Mouse (Mus musculus): ENCODE results near the gene Kdm4b. TPM values are rescaled to one million over a fixed set of nuclear protein-coding genes. Genes with fewer than 3 reads are reported as not detected.

The Kdm4b gene
- polyA plus RNA-seq, 1 experiment from 2014 or later = 13.6 TPM

DNA sequence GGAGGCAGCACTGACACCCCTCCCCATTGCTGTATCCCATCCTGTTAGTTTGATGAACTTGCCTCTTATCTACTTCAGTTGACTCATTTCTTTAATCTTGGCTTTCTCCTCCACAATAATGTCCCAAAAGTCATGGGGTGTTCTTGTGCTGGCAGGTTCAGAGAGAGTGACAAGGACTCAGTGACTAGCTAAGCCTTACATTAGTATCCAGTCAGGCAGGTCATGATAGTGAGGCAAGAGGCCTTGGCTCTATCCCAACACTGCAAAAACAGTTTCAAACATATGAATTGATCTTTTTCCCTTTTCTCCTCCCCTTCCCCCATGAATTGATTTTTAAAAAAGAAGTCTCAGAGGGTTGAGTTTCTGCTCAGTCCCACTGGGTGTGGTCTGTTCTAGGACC lies 3.4 kb downstream of the Kdm4b start:
- Histone ChIP-seq H3K4me3 (no peak overlapping the region), H3K4me2 (no peak overlapping the region), H3K9me3 (replicated peaks) (no peaks in the 10 kb centered on the region), H3K27ac (no peak overlapping the region), H3K27me3 (replicated peaks) (no peaks in the 10 kb centered on the region), H3K9ac (no peak overlapping the region), H3K36me3 (0 out of 2 replicates have a peak, but pooled peaks cover under 1% of the 10 kb centered on the region), H3K4me1 (peaks cover 66% of the 10 kb centered on the region)
- ATAC-seq = no peak

DNA sequence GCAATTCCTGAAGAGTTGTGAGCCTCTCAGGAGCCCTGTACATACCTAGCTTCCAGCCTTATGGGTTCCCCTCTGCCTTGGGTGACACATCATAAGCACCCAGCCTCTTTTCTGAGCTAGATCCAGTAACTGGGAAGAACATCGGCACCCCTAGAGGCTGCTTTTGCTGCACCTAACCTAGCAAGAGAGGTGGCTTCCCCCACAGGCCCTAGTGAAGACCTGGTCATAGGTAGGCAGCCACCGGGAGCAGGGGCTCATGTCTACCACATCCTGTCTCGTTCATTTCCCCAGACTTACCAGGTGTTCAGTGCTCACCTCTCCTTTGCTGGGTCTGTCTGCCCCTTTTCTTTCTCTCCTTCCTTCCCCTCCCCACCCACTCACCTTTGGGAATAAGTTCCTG lies 4.5 kb downstream of the Kdm4b start:
- 58% methylated on average over 3 of the region's 3 CpGs for WGBS (ENCODE audit: insufficient replicate concordance)
- Histone ChIP-seq H3K4me1 (peaks cover 63% of the 10 kb centered on the region), H3K9ac (no peak overlapping the region), H3K4me2 (no peak overlapping the region), H3K9me3 (replicated peaks) (no peaks in the 10 kb centered on the region), H3K36me3 (no peaks in the 10 kb centered on the region; the same call in 1 of the 2 replicates), H3K27ac (no peak overlapping the region), H3K27me3 (replicated peaks) (no peaks in the 10 kb centered on the region), H3K4me3 (no peak overlapping the region)
- no peak for ATAC-seq

DNA sequence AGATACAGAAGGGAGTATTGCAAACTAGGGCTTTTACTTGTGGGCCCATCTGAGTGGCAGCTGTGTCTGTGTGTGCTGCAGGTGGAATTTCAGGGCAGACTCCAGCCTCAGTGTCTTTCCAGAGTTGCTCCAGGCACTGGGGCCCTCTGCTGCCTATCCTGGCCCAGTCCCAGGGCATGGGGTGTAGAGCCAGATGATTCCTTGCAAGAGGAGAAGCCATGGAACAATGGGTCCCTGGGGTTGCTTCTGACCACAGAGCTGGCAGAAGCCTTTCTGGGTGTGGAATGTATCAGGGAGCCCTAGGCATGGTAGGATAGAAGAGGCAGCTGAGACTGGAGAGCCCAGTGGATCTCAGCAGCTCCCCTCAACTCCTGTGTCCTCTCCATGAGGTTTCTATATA lies 5.4 kb downstream of the Kdm4b start:
- no peaks in the 10 kb centered on the region for H3K27me3 ChIP-seq (replicated peaks)
- H3K4me2 ChIP-seq = no peak overlapping the region
- no peaks in the 10 kb centered on the region for H3K9me3 ChIP-seq (replicated peaks)
- no peak for ATAC-seq
- H3K9ac ChIP-seq = no peak overlapping the region
- H3K4me1 ChIP-seq = peaks cover 67% of the 10 kb centered on the region
- H3K27ac ChIP-seq = no peak overlapping the region
- no peaks in the 10 kb centered on the region; the same call in 1 of the 2 replicates for H3K36me3 ChIP-seq
- no peak overlapping the region for H3K4me3 ChIP-seq

DNA sequence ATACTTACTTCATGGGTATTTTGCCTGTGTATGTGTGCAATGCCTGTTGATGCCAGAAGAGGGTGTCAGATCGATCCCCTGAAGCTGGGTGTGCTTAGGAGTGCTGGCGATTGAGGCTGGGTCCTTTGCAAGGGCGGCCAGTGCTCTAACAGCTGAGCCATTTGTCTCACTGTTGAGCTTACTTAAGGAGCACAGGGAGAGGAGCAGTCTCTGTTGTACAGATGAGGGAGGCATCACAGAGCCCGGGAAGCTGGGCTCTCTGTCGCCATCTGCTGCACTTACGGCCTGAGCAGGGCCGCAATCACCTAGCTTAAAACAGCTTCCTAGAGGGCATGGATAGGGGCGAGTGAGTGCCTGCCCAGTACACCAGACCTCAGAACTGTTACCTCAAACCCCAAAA lies 7.1 kb downstream of the Kdm4b start:
- WGBS (ENCODE audit: insufficient replicate concordance) = 57% methylated on average over 8 of the region's 8 CpGs
- Histone ChIP-seq H3K4me2 (no peak overlapping the region), H3K4me1 (peaks cover 62% of the 10 kb centered on the region), H3K4me3 (no peak overlapping the region), H3K9ac (no peak overlapping the region), H3K9me3 (replicated peaks) (no peaks in the 10 kb centered on the region), H3K27me3 (replicated peaks) (no peaks in the 10 kb centered on the region), H3K36me3 (no peaks in the 10 kb centered on the region; the same call in 1 of the 2 replicates), H3K27ac (no peak overlapping the region)
- ATAC-seq = no peak

DNA sequence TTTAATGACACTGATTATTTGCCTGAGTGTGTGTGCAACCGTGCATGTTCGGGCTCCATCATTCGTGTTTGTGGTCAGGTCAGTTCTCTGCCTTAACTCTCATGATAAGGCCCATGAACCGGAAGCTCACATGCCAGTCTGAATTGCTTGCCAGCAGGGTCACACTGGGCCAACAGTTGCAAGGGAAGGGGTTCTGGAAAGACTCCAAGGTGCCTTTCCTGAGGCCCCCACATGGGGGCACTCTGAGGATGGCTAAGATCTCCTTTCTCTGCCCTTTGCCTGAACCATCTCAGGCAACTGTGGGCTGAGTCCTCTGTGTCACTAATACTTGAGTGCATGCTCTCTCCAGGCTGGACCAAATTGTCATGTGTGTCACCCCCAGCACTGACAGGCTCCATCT lies 11.3 kb downstream of the Kdm4b start:
- peaks cover 62% of the 10 kb centered on the region for H3K4me1 ChIP-seq
- H3K4me3 ChIP-seq = no peak overlapping the region
- no peak overlapping the region for H3K27ac ChIP-seq
- H3K9ac ChIP-seq = no peak overlapping the region
- no peaks in the 10 kb centered on the region; the same call in 1 of the 2 replicates for H3K36me3 ChIP-seq
- no peaks in the 10 kb centered on the region for H3K27me3 ChIP-seq (replicated peaks)
- WGBS (ENCODE audit: insufficient replicate concordance) = 29% methylated on average over 4 of the region's 4 CpGs
- no peak overlapping the region for H3K4me2 ChIP-seq
- ATAC-seq = 0 out of 2 replicates have a peak, but pooled peaks have one; percentile 22
- H3K9me3 ChIP-seq (replicated peaks) = no peaks in the 10 kb centered on the region

DNA sequence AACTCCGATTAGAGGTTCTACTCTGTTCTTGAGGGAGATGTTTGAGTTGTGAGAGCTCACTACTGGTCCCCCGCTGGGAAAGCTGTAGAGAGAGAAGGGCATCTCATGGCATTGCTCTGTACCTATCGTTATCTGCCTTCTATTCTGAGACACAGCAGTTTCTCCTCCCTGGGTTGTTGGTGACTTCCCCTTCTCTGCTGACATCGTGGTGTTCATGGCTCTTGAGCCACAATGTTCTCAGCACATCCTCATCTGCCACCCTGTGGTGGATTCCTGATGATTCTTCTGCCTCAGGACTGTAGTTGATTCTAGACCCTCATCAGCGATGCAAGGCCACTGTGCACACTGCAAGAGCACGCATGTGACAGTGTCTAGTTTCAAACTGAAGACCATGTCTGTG lies 11.9 kb downstream of the Kdm4b start:
- WGBS (ENCODE audit: insufficient replicate concordance) = 62% methylated on average over 6 of the region's 6 CpGs
- H3K27ac ChIP-seq = no peak overlapping the region
- no peak overlapping the region for H3K9ac ChIP-seq
- H3K4me3 ChIP-seq = no peak overlapping the region
- no peaks in the 10 kb centered on the region for H3K27me3 ChIP-seq (replicated peaks)
- H3K4me1 ChIP-seq = peaks cover 68% of the 10 kb centered on the region
- H3K4me2 ChIP-seq = no peak overlapping the region
- H3K36me3 ChIP-seq = no peaks in the 10 kb centered on the region; the same call in 1 of the 2 replicates
- ATAC-seq = no peak
- H3K9me3 ChIP-seq (replicated peaks) = no peaks in the 10 kb centered on the region

DNA sequence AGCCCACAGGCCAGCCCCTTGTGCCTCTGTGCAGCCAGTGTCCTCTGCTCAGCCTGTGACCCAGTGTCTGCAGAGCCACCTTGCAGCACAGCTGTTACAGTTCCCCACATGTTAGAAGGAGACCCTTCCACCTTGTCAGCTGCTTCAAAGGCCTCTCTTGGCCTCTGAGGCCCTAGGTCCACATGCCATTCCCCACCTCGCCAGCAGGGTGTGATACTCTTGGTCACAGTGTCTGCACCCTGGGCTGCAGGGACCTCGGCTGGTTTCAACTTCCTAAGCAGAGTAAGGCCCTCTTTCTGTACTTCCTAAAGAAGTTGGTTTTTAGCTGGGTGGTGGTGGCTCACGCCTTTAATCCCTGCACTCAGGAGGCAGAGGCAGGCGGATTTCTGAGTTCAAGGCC lies 13.0 kb downstream of the Kdm4b start:
- H3K4me2 ChIP-seq = no peak overlapping the region
- no peak overlapping the region for H3K4me3 ChIP-seq
- no peaks in the 10 kb centered on the region; the same call in 1 of the 2 replicates for H3K36me3 ChIP-seq
- H3K4me1 ChIP-seq = peaks cover 75% of the 10 kb centered on the region
- WGBS (ENCODE audit: insufficient replicate concordance) = 34% methylated on average over 4 of the region's 4 CpGs
- H3K27me3 ChIP-seq (replicated peaks) = no peaks in the 10 kb centered on the region
- H3K9ac ChIP-seq = no peak overlapping the region
- no peak overlapping the region for H3K27ac ChIP-seq
- ATAC-seq = no peak; the same call in 1 of the 2 replicates
- no peaks in the 10 kb centered on the region for H3K9me3 ChIP-seq (replicated peaks)

DNA sequence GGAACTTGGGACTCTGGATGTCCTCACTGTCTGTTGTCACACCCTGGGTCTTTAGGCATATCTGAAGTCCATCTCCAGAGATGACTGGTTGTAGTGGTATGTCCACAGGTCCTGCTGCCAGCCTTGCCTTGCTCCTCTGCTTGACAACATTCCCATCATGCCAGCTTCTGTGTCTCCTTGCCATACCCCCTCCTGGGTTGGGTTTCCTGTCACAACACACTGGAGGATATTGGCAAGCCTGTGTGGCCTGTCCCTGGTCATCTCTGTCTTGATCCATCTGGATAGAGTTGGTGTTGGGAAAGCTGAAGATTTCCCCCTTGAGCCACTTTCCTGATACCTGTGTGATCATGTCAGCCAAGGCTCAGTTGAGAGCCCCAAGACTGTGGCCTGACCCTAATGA lies 14.9 kb downstream of the Kdm4b start:
- Histone ChIP-seq H3K36me3 (no peaks in the 10 kb centered on the region), H3K4me3 (no peak overlapping the region), H3K27ac (no peak overlapping the region), H3K27me3 (replicated peaks) (no peaks in the 10 kb centered on the region), H3K4me2 (no peak overlapping the region), H3K9ac (no peak overlapping the region), H3K9me3 (replicated peaks) (no peaks in the 10 kb centered on the region), H3K4me1 (peaks cover 81% of the 10 kb centered on the region)
- no peak for ATAC-seq

DNA sequence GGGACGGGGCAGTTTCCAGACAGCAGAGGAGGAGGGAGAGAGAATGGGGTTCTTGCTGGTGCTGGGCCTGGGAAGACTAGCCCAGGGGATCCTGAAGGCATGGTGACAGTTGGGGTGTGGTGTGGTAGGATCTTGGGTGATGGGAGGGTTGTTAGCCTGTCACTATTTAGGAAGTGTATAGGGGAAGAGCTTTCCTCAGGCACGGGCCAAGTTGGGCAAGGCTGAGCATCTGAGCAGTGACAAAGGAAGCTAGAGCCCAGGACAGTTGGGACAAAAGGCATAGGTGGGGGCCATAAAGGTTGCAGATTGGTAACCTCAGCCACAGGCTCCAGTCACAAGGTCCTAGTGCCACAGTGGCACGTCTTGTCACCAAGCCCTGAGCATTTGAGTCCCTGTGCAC lies 17.6 kb downstream of the Kdm4b start:
- WGBS (ENCODE audit: insufficient replicate concordance) = 60% methylated on average over 3 of the region's 3 CpGs
- no peak for ATAC-seq
- no peaks in the 10 kb centered on the region for H3K27me3 ChIP-seq (replicated peaks)
- 0 out of 2 replicates have a peak overlapping the region, but pooled peaks have one; percentile 2 for H3K9ac ChIP-seq
- peaks cover 85% of the 10 kb centered on the region for H3K4me1 ChIP-seq
- 0 out of 2 replicates have a peak overlapping the region, but pooled peaks have one; percentile 3 for H3K4me2 ChIP-seq
- H3K27ac ChIP-seq = peak overlapping the region; percentile 10; the same call in 1 of the 2 replicates
- H3K9me3 ChIP-seq (replicated peaks) = no peaks in the 10 kb centered on the region
- no peak overlapping the region for H3K4me3 ChIP-seq
- H3K36me3 ChIP-seq = no peaks in the 10 kb centered on the region

DNA sequence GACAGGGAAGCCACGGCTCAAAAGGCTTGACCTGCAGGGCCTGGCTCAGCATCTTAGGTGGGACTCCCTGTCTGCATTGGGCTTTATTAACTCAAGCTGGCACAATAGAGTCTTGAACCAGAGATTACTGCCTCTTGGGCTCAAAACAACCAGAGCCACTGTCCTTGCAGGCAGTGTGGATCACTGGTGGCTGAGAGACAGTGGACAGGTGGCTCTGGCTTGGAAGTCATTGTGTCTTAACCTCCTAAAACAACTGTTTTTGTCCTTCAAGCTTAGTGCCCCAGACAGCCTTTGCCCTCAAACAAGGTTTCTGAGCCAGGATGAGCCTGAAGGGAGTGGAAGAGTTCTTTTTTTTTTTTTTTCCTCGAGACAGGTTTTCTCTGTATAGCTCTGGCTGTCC lies 19.5 kb downstream of the Kdm4b start:
- Histone ChIP-seq H3K27ac (no peak overlapping the region; the same call in 1 of the 2 replicates), H3K36me3 (no peaks in the 10 kb centered on the region), H3K9me3 (replicated peaks) (no peaks in the 10 kb centered on the region), H3K9ac (no peak overlapping the region), H3K4me1 (peaks cover 96% of the 10 kb centered on the region), H3K4me3 (no peak overlapping the region), H3K4me2 (no peak overlapping the region), H3K27me3 (replicated peaks) (no peaks in the 10 kb centered on the region)
- ATAC-seq = no peak
- 56% methylated on average over 2 of the region's 2 CpGs for WGBS (ENCODE audit: insufficient replicate concordance)

DNA sequence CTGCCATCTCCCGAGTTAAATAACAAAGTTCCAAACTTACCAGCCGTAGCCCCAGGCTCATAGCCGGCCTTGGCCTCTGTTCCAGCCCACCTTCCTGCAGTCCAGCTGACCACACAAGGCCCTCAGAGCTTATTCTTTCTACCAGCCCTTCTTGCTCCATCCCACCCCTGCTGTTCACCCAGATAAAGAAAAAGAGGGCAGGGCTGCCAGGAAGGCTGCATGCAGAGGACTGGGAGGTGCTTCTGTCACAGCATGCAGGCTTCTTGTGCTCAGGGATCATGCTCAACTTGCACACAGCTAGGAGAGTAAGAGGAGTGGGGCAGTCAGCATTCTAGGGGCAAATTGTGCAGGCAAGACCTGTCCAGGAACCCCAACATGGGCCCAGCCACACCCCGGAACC lies 22.3 kb downstream of the Kdm4b start:
- H3K36me3 ChIP-seq = peaks cover 20% of the 10 kb centered on the region
- no peak overlapping the region for H3K4me3 ChIP-seq
- H3K27ac ChIP-seq = peak overlapping the region; percentile 66
- peak overlapping the region; percentile 52; the same call in 1 of the 2 replicates for H3K9ac ChIP-seq
- peak overlapping the region; percentile 51 for H3K4me2 ChIP-seq
- peak; percentile 84 for ATAC-seq
- H3K4me1 ChIP-seq = peaks cover 71% of the 10 kb centered on the region
- no peaks in the 10 kb centered on the region for H3K9me3 ChIP-seq (replicated peaks)
- 40% methylated on average over 4 of the region's 4 CpGs for WGBS (ENCODE audit: insufficient replicate concordance)
- no peaks in the 10 kb centered on the region for H3K27me3 ChIP-seq (replicated peaks)

DNA sequence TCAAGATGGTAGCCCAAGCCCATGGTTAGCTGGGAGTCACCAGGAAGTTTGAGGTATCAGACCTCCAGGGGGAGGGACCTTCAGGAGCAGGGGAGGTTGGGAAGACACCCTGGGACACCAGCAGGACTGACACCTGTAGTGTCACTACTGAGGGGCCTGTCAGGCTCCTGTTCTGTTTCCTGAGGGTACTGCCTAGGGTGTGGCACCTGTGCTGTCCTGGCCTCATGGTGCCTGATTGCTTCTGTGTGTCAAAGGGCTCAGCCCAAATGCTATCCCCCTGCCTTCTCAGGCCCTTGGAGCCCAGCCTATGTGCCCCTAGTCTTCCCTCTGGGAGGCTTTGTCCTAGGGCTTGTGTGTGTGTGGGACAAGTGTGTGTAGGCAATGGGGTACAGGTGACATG lies 22.7 kb downstream of the Kdm4b start:
- H3K4me1 ChIP-seq = peaks cover 67% of the 10 kb centered on the region
- H3K4me3 ChIP-seq = no peak overlapping the region
- H3K4me2 ChIP-seq = peak overlapping the region; percentile 51
- H3K9me3 ChIP-seq (replicated peaks) = no peaks in the 10 kb centered on the region
- no peaks in the 10 kb centered on the region for H3K27me3 ChIP-seq (replicated peaks)
- peak; percentile 70 for ATAC-seq
- peaks cover 25% of the 10 kb centered on the region for H3K36me3 ChIP-seq
- peak overlapping the region; percentile 37; the same call in 1 of the 2 replicates for H3K9ac ChIP-seq
- H3K27ac ChIP-seq = peak overlapping the region; percentile 66

DNA sequence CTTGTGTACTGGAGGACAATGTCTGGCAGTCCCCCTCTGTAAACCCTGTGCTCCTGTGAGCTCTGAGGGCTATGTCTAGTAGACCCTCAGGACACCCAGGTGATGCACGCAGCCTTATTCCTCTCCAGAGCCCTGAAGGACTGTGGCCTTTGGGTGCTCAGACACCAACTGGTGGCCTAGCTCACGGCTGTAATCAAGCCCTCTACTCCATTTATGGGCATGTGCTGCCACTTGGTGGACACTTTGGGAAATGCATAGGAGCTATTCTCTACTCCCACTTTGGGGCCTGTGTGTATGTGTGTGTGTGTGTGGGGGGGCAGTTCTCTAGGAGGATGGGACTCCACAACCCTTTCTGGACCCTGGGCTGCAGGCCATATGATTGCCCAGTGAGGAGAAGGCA lies 24.8 kb downstream of the Kdm4b start:
- no peak overlapping the region for H3K27ac ChIP-seq
- H3K36me3 ChIP-seq = peaks cover 45% of the 10 kb centered on the region
- H3K9me3 ChIP-seq (replicated peaks) = no peaks in the 10 kb centered on the region
- H3K9ac ChIP-seq = no peak overlapping the region
- H3K4me3 ChIP-seq = no peak overlapping the region
- peak; percentile 16; the same call in 1 of the 2 replicates for ATAC-seq
- peaks cover 48% of the 10 kb centered on the region for H3K4me1 ChIP-seq
- H3K4me2 ChIP-seq = no peak overlapping the region
- 16% methylated on average over 2 of the region's 2 CpGs for WGBS (ENCODE audit: insufficient replicate concordance)
- H3K27me3 ChIP-seq (replicated peaks) = no peaks in the 10 kb centered on the region

All from liver, embryonic 12.5 days (tissue).